Mouse (Mus musculus) heart, embryonic 16.5 days (tissue): ENCODE measurements around the gene Rabl6. TPM values are rescaled to one million over a fixed set of nuclear protein-coding genes. Genes with fewer than 3 reads are reported as not detected.
A peak's percentile ranks its signal among the peaks of the same experiment; 100 is the strongest.

Source experiments
- ATAC-seq: fragments of 200-750 bp; cut with Nextera tagmentation; replicated peaks from 2 replicates; pipeline ENCODE4 v1.8.0; 2017; ENCODE audit warnings: moderate number of reproducible peaks; ENCODE audit not compliant: insufficient read depth, low FRiP score; ENCODE audit errors: extremely low read depth
- H3K27ac ChIP-seq: fragments of 300-500 bp; sonication (generic); 2 replicates; pipeline ENCODE4 v1.5.1; 2014; ENCODE audit warnings: mild to moderate bottlenecking, low read length, control low read depth, moderate library complexity
- H3K27me3 ChIP-seq: fragments of 300-500 bp; sonication (generic); 2 replicates; pipeline ENCODE4 v1.6.1; 2014; ENCODE audit warnings: low read length, mixed read lengths; ENCODE audit not compliant: control insufficient read depth, insufficient read depth
- H3K36me3 ChIP-seq: fragments of 300-500 bp; sonication (generic); 2 replicates; pipeline ENCODE4 v1.6.1; 2014; ENCODE audit not compliant: control insufficient read depth, insufficient read depth
- H3K4me1 ChIP-seq: fragments of 300-500 bp; sonication (generic); 2 replicates; pipeline ENCODE4 v1.6.1; 2014; ENCODE audit warnings: low read length, mixed read lengths; ENCODE audit not compliant: control insufficient read depth, insufficient read depth
- H3K4me2 ChIP-seq: fragments of 300-500 bp; sonication (generic); 2 replicates; pipeline ENCODE4 v1.6.1; 2014; ENCODE audit warnings: low read depth, mild to moderate bottlenecking, control low read depth, low read length
- H3K4me3 ChIP-seq: fragments of 300-500 bp; sonication (generic); 2 replicates; pipeline ENCODE4 v1.5.1; 2014; ENCODE audit warnings: mild to moderate bottlenecking, control low read depth, low read length
- H3K9ac ChIP-seq: fragments of 300-500 bp; sonication (generic); 2 replicates; pipeline ENCODE4 v1.6.1; 2014; ENCODE audit warnings: low read length, control low read depth
- H3K9me3 ChIP-seq: fragments of 300-500 bp; sonication (generic); replicated peaks from 2 replicates; pipeline ENCODE4 v1.6.1; 2016; ENCODE audit warnings: low read length; ENCODE audit not compliant: control insufficient read depth
- WGBS: fragments of 180-500 bp; shearing (Covaris S2); extraction: QIAGEN DNeasy Blood & Tissue Kit; methylation state at CpG from one replicate; pipeline ENCODE4 v1.1.7; 2014; 5-methylcytosine and 5-hydroxymethylcytosine counted together
- polyA plus RNA-seq: library from polyadenylated mRNA; unstranded; fragments of >200 nt; fragmentation: Nextera tagmentation; extraction: Ambion mirVana; gene quantifications from 2 replicates; pipeline ENCODE4 v1.2.1, GENCODE M21; 2015

Gene Rabl6
- polyA plus RNA-seq, 1 experiment from 2014 or later: 42.7 TPM

DNA sequence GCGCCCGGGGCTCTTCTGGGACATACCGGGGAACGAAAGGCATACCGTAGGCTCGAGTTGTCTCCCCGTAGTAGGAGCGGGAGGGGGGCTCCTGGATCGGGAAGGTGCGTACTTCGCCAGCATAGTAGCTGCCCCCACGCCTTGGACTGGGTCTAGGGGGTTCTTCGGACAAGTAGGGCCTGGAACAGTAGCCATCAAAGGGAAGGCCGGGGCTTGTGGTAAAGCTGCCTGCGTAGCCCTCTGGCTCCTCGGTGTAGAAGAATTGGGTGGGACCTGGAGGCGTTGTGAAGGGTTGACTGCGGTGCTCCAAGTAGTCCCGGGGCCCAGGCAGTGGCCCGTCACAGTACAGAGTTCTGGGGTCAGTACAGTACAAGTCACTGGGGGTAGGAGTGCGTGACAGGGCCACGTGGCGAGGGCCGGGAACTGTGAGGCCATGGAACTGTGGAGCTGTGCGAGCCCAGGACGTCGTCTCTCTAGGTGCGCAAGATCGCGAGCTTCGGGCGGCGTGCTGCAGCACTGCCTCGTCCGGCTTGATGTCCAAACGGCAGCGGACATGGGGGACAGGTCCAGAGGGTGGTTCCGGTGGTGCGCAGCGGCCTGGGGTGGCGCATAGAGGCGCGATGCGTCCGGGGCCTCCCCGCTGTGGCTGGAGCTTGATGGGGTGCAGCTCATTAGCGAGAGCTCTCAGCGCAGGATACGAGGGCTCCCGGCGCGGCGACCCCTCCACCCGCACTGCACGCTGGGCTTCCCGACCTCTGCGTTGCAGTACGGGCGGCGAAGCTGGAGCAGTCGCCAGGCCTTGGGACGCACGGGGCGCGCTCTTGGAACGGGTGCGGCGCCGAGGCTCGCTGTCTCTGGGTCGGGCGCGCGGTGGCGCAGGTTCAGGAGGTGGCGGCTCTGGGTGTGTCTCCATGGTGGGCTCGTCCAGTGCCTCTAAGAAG lies 29.3 kb downstream of the Rabl6 start:
- 3% methylated on average over 77 of the region's 77 CpGs for WGBS
- H3K4me3 ChIP-seq: peak overlapping the region; percentile 37
- no peak for ATAC-seq
- peaks cover 43% of the 10 kb centered on the region for H3K4me1 ChIP-seq
- no peaks in the 10 kb centered on the region for H3K36me3 ChIP-seq
- H3K9me3 ChIP-seq: no peaks in the 10 kb centered on the region
- peak overlapping the region; percentile 51 for H3K4me2 ChIP-seq
- no peak overlapping the region for H3K9ac ChIP-seq
- H3K27me3 ChIP-seq: peaks cover 49% of the 10 kb centered on the region
- H3K27ac ChIP-seq: no peak overlapping the region

DNA sequence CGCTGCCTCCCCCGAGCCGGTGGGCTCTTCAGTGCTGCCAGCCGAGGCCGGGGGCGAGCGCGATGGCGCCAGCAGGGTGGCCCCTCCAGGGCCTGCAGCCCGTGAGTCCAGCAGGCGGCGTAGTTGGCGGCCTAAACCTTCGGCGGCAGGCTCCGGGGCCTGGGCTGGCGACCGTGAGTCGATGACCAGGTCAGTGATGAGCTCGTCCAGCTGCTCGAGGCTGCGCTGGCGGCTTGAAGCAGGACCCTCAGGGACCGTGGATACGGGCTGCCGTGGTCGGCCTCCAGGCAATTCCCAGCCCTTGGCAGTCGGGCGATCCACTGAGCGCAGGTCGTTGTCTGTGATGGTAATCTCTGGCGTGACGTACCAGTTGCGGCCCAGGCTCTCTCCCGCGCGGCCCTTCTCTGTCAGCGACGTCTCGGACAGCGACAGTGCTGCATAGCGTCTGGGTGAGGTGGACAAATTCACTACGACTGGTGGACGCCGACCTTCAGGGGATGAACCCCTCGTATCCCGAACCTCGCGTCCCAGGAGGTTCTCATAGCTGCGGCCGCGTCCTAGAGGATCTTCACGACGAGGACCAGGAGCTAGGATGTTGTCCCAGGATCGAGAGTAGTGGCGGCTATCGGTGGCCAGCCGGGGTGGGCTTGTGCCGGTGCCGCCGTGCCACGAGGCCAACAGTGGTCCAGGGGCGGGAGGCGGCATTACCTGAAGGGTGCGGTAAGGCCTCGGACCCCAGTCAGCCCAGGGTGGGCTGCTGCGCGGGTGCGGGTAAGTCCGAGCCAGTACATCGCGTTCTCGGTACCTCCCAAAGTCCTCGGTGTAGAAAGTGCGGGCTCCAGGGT lies 30.1 kb downstream of the Rabl6 start:
- H3K4me1 ChIP-seq: peaks cover 51% of the 10 kb centered on the region
- ATAC-seq: no peak
- H3K9me3 ChIP-seq: no peaks in the 10 kb centered on the region
- H3K36me3 ChIP-seq: no peaks in the 10 kb centered on the region
- H3K4me3 ChIP-seq: peak overlapping the region; percentile 37
- H3K27me3 ChIP-seq: peaks cover 49% of the 10 kb centered on the region
- H3K27ac ChIP-seq: no peak overlapping the region
- H3K9ac ChIP-seq: no peak overlapping the region
- peak overlapping the region; percentile 42 for H3K4me2 ChIP-seq
- 5% methylated on average over 75 of the region's 75 CpGs for WGBS

DNA sequence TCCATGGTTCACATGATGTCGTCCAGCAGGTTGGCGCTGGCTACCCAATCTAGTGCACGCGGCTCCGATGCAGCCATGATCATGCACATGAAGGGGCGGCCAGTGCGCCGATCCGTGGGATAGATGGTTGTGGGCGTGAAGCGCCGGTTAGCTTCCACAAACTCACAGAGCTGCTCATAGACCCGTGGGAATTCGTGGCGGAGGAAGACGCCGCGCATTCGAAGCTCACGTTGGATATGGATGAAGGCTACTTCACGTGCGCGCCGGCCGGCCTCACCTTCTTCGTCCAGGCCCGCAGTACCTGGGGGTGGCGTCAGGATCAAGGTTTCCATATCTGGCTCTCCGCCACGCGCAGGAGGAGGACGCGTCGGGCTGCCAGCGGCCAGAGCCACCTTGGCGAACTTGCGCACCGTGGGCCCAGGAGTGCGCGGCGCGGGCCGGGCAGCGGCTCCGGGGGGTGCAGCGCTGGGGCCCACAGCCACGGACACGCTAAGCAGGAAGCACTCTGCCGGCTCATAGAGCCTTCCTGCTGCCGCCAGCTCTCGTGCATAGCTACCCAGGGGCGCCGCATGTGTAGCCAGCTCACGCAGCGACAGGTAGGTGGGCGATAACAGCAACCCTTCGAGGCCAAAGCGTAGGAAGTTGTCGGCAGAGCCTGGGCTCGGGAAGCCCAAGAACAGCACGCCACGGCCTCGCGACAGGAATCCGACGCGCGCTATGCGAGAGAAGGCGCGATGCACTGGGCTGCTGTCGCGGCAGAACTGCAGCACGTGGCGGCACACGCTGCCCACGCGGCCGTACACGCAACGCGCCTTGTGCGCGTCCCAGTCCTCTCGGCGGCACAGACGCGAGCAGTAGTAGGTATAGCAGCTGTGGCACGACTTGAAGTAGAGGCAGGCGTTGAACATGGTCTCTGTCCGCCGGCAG lies 31.1 kb downstream of the Rabl6 start:
- Histone ChIP-seq H3K4me3 (peak overlapping the region; percentile 37), H3K27ac (no peak overlapping the region), H3K36me3 (0 out of 2 replicates have a peak, but pooled peaks cover 3% of the 10 kb centered on the region), H3K9ac (no peak overlapping the region), H3K4me1 (peaks cover 50% of the 10 kb centered on the region), H3K9me3 (no peaks in the 10 kb centered on the region), H3K4me2 (peak overlapping the region; percentile 42), H3K27me3 (peaks cover 49% of the 10 kb centered on the region)
- no peak for ATAC-seq
- 13% methylated on average over 92 of the region's 92 CpGs for WGBS

DNA sequence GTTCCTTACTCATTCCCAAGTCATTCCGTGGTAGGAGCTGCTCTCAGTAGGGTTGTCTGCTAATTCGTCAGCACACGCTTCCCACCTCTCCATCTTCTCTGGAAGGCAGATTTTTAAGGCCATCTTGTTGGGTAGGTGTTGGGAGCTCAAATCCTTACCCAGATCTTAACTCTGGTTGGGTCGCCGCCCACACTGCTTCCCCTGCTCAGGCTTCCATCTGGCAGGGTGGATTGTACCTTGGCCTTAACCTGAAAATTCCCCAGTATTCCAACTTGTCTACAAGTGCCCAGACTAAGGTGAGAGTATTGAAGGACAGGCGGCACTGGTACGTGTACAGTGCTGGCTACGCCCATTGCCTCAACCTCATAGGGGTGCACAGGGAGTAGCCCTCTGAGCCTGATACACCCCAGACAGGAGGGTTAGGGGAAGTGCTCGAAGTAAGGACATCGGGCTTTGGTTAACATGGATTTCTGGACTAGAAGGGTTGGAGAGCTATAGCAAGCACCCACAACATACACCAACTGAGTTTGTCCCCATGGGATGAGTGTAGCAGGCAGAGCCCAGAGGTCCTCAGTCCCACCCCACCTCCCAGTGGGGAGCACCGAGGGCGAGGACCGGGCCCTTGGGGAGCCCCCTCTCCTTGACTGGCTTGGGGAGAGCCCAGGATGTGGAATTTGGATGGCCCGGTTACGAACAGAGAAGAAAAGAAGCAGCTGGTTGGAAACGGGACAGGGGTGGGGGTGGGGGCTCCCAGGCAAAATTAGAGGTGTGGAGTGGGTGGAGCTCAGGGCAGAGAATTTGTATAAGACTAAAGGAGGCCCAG lies 32.1 kb downstream of the Rabl6 start:
- Histone ChIP-seq H3K27ac (no peak overlapping the region), H3K27me3 (peaks cover 49% of the 10 kb centered on the region), H3K4me3 (no peak overlapping the region), H3K9ac (no peak overlapping the region), H3K4me1 (peaks cover 42% of the 10 kb centered on the region), H3K9me3 (no peaks in the 10 kb centered on the region), H3K36me3 (0 out of 2 replicates have a peak, but pooled peaks cover 3% of the 10 kb centered on the region), H3K4me2 (no peak overlapping the region)
- ATAC-seq: no peak
- WGBS: 76% methylated on average over 16 of the region's 16 CpGs

DNA sequence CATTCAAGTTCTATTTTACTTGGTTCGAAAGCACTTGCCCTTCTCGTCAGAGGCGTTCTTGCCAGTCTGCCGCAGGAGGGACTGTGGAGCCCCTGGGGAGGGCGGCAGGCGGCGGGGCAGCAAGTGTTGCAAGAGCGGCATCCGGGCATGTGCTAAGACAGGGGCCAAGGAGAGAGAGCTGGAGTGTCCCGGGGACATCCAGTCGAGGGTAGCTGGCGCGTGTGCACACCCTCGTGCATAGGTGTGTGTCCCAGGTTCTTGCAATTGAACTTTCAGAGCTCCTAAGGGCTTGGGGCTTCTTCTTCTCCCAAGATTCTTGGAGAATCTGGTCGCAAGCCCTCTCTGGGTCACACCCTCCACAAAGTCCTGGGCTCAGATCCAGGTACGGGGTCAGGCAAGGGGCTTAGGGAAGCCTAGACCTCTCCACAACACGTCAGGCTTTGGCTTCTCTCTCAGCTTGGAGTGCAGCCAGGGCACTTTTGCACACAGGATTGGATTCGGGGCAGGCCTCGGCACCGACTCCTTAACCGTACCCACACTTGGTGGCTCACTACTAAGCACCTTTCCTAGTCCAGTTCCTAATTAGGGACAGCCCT lies 32.8 kb downstream of the Rabl6 start:
- Histone ChIP-seq H3K27ac (peak overlapping the region; percentile 91), H3K9me3 (no peaks in the 10 kb centered on the region), H3K4me1 (peaks cover 39% of the 10 kb centered on the region), H3K36me3 (0 out of 2 replicates have a peak, but pooled peaks cover 3% of the 10 kb centered on the region), H3K4me2 (peak overlapping the region; percentile 82), H3K9ac (peak overlapping the region; percentile 73), H3K27me3 (peaks cover 45% of the 10 kb centered on the region), H3K4me3 (peak overlapping the region; percentile 60)
- 7% methylated on average over 21 of the region's 21 CpGs for WGBS
- 0 out of 2 replicates have a peak, but pooled peaks have one; percentile 4 for ATAC-seq

DNA sequence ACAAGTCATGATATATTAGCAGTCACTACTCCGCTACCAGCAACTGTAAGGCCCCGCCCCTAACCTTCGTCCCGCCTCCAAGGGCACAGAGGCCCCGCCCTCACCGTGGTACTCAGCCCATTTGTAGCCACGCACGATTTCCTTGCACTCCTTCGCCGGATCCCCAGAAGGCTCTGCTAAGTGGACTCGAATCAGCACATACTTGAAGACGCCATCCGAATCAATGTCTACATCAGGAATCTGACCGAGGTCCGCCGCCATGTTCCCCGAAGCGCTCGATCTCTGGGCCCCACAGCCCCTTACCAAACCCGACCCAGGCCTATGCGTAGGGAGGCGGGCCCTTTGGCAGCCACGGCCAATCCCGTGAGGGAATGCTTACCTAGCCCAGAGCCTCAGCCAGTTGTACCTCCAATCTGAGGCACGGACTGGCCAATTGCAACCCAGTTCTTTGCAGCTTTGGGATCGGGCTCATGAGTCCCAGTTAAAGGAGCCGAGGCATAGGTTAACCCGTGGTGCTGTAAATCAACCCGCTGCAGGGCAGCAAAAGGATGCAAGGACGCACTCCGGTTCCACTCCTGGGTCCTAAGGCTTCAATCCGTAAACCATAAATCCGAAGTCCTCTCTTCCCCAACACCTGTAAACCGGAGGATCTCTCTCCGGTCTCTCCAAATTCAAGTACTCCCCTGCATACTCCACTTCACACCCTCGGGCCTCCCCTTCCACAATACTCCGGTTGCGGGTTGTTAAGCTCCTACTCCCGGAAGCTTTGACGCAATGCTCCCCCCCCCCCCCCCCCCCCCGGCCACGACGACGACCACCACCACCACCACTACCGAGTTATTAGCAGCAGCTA lies 33.5 kb downstream of the Rabl6 start, which contains the start of the genes Mamdc4 and Phpt1:
TSS of gene Mamdc4 (minus strand) at position 267 of the 853 bp plus-strand sequence.
TSS of gene Phpt1 (minus strand) at position 646 of the 853 bp plus-strand sequence.
- ATAC-seq: peak; percentile 97
- peaks cover 38% of the 10 kb centered on the region for H3K4me1 ChIP-seq
- H3K36me3 ChIP-seq: 0 out of 2 replicates have a peak, but pooled peaks cover 3% of the 10 kb centered on the region
- H3K9ac ChIP-seq: peak within 1 kb of the TSS; percentile 73
- peak within 1 kb of the TSS; percentile 60 for H3K4me3 ChIP-seq
- H3K27me3 ChIP-seq: peaks cover 37% of the 10 kb centered on the region
- no peaks in the 10 kb centered on the region for H3K9me3 ChIP-seq
- H3K4me2 ChIP-seq: peak within 1 kb of the TSS; percentile 82
- H3K27ac ChIP-seq: peak within 1 kb of the TSS; percentile 91
- under 1% methylated on average over 41 of the region's 45 CpGs for WGBS

DNA sequence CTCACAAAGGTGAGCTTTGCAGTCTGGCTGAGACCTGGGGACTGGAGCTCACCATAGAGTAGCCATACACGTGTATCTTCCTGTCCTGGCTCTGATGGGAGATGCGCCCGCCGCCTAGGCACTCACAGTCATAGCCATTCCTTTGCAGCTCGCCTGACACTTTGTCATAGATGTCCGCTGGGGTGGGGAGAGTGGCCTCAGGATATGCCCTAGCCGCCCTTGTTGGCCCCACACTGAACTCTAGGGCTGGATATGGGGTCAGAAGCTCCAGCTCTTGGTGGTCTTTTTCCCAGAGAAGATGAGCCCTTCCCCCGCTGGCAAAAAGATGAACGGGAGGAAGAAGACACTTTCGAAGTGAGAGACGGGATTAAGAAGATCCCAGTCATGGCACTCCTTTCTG lies 34.2 kb downstream of the Rabl6 start:
- H3K9me3 ChIP-seq: no peaks in the 10 kb centered on the region
- H3K4me1 ChIP-seq: peaks cover 32% of the 10 kb centered on the region
- peak overlapping the region; percentile 82 for H3K4me2 ChIP-seq
- peaks cover 31% of the 10 kb centered on the region for H3K27me3 ChIP-seq
- H3K36me3 ChIP-seq: peaks cover 7% of the 10 kb centered on the region; the same call in 1 of the 2 replicates
- 14% methylated on average over 11 of the region's 11 CpGs for WGBS
- H3K9ac ChIP-seq: peak overlapping the region; percentile 72
- peak overlapping the region; percentile 91 for H3K27ac ChIP-seq
- peak overlapping the region; percentile 60 for H3K4me3 ChIP-seq
- no peak for ATAC-seq
